Mouse (Mus musculus): ENCODE results near the gene Gm20388.

- TF ChIP-seq CTCF (conservative IDR thresholded peaks at IDR 0.05; ENCODE audit: insufficient read depth, insufficient read length, low read depth, low read length) (no peak), POLR2A (IDR thresholded peaks at IDR 0.05; ENCODE audit: low read depth, low read length) (no peak)
Measured at GRCm38 (mm10) chr8:120016424-120016823, 105.8 kb downstream of the Gm20388 start.

All from kidney, adult 2 months (tissue).